Mouse (Mus musculus): Measurements from ENCODE around the gene Ankrd33b. TPM values are rescaled to one million over a fixed set of nuclear protein-coding genes. Genes with fewer than 3 reads are reported as not detected.

Gene Ankrd33b
- total RNA-seq, 2 experiments from 2014 or later, result 58.7 to 59.4 TPM

- peak overlapping the region; percentile 82 for H3K27ac ChIP-seq
- DNase-seq (ENCODE audit: low spot score in 2 of 2), result no peak
- no peak for TF ChIP-seq CTCF (conservative IDR thresholded peaks at IDR 0.05)
These were observed 29.2 kb upstream of the Ankrd33b start for GRCm38 (mm10) chr15:31396755-31397154.

GRCm38 (mm10) chr15:31395986-31396385 is 28.5 kb upstream of the Ankrd33b start:
- no peak for TF ChIP-seq CTCF (conservative IDR thresholded peaks at IDR 0.05)
- H3K4me3 ChIP-seq, result no peak overlapping the region
- no peak for DNase-seq (ENCODE audit: low spot score in 2 of 2)
- peak overlapping the region; percentile 82 for H3K27ac ChIP-seq

More at GRCm38 (mm10) chr15:31396755-31397154, 29.2 kb upstream of the Ankrd33b start:
- no peak overlapping the region for H3K4me3 ChIP-seq

- TF ChIP-seq CTCF (conservative IDR thresholded peaks at IDR 0.05), result no peak
- Histone ChIP-seq H3K27ac (peak overlapping the region; percentile 81), H3K4me3 (no peak overlapping the region)
- DNase-seq (ENCODE audit: low spot score in 2 of 2), result peak in 1 of 2 experiments; percentile 67
These were observed 25.9 kb upstream of the Ankrd33b start for GRCm38 (mm10) chr15:31393402-31393801.

DNA sequence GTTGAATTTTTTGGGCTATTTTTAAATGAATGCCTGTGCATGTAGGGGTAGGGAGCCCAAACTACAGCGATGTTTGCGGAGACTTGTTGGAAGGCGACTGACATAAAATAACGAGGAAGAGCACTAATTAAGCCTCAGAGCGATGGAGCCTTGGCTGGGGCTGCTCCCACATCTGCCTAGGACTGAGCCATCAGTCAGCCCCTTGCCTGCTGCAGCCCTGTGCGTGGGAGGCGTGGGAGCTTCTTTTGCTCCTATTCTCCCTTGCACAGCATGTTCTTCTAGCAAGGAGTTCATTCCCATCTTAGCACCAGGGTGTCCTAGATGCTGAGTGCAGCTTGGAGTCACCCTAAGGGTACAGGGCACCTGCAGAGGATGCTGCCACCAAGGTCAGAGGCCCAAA is 25.2 kb upstream of the Ankrd33b start:
- no peak for TF ChIP-seq CTCF (conservative IDR thresholded peaks at IDR 0.05)
- DNase-seq (ENCODE audit: low spot score in 2 of 2), result no peak
- no peak overlapping the region for H3K4me3 ChIP-seq
- H3K27ac ChIP-seq, result peak overlapping the region; percentile 81

DNA sequence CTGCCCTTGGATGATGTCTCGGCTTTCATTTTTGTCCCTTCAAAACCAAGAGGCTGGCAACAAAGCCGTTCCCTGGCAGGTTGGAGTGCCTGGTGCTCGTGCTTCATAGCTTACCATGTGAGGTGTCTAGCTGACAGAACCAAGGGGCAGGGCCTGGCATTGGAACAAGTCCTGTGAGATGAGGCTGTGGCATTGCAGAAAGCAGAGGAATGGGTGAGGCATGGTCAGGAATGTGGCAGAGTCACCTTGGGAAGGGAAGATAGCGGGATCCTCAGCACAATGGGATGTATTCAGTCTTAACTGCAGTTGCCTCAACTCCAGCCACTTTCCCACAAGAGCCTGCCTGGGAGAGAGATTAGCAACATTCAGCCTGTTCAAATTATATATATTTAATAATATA is 24.6 kb upstream of the Ankrd33b start:
- no peak for TF ChIP-seq CTCF (conservative IDR thresholded peaks at IDR 0.05)
- DNase-seq (ENCODE audit: low spot score in 2 of 2), result no peak
- Histone ChIP-seq H3K4me3 (no peak overlapping the region), H3K27ac (peak overlapping the region; percentile 81; the same call in 1 of the 2 replicates)

- TF ChIP-seq CTCF (conservative IDR thresholded peaks at IDR 0.05), result no peak
- DNase-seq (ENCODE audit: low spot score in 2 of 2), result no peak
- no peak overlapping the region for H3K4me3 ChIP-seq
- H3K27ac ChIP-seq, result no peak overlapping the region
These were observed 14.5 kb upstream of the Ankrd33b start for GRCm38 (mm10) chr15:31381936-31382468.

DNA sequence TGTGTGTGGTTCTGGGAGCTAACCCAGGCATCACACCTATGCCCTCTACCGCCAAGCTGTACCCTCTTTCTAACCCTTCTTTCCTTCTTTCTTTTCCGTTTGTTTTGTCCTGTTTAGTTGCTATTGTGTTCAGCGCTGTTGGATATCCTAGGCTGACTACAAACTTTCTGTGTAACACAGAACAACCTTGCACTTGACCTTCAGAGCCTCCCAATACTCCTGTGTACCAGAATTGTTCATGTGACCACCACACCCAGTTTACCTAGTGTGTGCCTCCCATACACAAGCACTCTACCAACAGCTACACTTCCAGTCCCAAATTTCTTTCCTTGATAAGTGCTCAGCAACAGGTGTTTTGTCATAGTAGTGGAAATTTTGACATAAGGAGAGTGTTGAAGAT is 11.9 kb upstream of the Ankrd33b start:
- TF ChIP-seq CTCF (conservative IDR thresholded peaks at IDR 0.05), result no peak
- DNase-seq (ENCODE audit: low spot score in 2 of 2), result no peak

DNA sequence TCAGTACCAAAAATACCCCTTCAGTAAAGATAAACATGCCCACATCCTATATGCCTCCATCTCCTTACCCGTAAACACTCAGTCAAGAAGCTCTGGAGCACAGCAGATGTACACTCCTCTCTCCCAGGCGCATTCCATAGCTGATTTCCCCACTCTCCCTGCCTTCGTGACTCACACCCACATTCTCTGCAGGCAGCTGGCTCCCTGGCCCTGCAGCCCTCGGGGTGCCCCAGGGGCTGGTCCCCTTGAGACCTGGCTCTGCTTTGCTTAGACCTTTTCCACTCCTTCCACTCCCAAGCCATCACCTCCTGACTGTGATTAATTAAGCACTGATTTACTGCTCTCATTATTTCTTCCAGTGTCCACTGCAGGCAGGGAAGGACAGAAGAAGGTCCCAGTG is 7.7 kb upstream of the Ankrd33b start:
- no peak for TF ChIP-seq CTCF (conservative IDR thresholded peaks at IDR 0.05)
- DNase-seq (ENCODE audit: low spot score in 2 of 2), result no peak
- Histone ChIP-seq H3K4me3 (no peak overlapping the region), H3K27ac (no peak overlapping the region)

More for the DNA sequence above, 11.9 kb upstream of the Ankrd33b start:
- Histone ChIP-seq H3K4me3 (no peak overlapping the region), H3K27ac (no peak overlapping the region)

DNA sequence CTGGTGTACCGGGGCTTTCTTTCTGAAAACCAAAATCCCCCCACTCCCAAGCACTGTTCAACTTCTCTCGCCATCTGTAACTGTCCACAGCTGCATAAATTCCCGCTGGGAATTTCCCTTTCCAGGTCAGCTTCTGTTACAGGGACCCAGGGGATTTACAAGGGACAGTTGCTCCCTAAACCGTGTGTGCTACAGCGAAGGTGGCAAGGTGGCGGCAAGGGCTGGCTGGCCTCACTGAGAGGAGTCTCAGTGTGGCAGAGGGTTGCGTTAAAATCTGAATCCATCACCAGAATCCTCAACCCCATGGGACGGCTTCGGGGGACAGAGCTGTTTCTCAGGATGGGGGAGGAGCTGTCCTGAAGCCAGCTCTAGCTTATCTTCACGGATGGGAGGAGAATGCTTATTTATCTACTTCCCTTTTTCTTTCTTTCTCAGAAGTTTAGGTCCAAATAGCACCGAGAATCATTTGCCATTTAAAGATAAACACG is 1.6 kb upstream of the Ankrd33b start:
- DNase-seq (ENCODE audit: low spot score in 2 of 2), result no peak
- H3K4me3 ChIP-seq, result no peak overlapping the region
- H3K27ac ChIP-seq, result no peak overlapping the region
- TF ChIP-seq CTCF (conservative IDR thresholded peaks at IDR 0.05), result no peak

DNA sequence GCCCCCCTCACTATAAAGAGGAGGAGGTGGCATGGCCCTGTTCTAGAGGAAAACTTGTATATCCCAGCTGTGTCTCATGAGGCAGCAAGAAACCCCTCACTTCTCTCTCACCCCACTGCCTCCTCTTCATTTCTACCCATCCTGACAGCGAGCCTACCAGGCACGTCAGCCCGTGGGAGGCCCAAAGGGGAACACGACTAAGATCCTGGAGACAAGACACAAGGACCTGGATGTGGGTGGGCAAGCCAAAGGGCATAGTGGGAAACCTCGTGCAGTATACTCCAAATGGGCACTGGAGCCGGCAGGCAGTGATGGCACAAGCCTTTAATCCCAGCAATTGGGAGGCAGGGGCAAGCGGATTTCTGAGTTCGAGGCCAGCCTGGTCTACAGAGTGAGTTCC is 1.0 kb upstream of the Ankrd33b start:
- Histone ChIP-seq H3K27ac (no peak overlapping the region), H3K4me3 (no peak overlapping the region; the same call in 1 of the 2 replicates)
- no peak for TF ChIP-seq CTCF (conservative IDR thresholded peaks at IDR 0.05)
- DNase-seq (ENCODE audit: low spot score in 2 of 2), result no peak

DNA sequence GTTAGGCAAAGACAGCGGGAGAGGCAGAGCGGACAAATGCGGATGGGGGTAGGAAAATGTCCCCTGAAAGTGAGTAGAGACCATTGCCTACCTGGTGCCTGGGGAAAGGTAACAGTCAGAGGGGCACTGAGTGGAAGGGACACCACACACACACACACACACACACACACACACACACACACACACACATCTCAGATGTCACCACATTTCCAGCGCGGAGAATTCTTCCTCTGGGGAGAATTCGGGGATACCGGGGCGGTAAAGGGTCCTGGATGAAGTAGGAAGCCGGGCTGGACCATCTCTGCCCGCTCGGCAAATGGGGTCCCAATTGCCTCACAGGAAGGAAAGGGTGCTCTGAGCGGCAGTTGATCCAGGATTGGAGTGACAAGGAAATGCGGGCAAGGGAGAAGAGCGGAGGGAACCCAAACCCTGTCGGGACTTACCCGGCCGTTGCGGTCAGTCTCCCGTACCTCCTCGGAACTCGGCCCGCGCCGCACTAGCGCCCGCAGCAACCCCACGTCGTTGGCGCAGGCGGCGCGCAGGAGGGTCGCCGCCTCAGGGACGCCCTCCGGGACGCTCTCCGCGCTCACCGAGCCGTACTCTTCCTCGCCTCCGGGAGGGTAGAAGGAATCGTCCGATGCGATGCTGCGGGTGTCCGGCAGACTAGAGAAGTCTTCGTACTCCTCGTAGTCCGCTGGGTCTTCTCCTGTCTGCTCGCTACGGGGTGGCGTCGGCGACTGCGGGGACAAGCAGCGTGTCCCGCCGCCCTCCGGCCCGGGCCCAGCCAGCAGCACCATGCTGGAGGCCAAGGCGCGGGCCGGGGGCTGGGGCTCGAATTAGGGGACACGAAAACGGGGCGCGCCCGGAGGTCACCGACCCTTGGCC is 688 bp downstream of the Ankrd33b start:
- no peak for DNase-seq (ENCODE audit: low spot score in 2 of 2)
- Histone ChIP-seq H3K4me3 (peak overlapping the region; percentile 85), H3K27ac (peak overlapping the region; percentile 94)
- no peak for TF ChIP-seq CTCF (conservative IDR thresholded peaks at IDR 0.05)

DNA sequence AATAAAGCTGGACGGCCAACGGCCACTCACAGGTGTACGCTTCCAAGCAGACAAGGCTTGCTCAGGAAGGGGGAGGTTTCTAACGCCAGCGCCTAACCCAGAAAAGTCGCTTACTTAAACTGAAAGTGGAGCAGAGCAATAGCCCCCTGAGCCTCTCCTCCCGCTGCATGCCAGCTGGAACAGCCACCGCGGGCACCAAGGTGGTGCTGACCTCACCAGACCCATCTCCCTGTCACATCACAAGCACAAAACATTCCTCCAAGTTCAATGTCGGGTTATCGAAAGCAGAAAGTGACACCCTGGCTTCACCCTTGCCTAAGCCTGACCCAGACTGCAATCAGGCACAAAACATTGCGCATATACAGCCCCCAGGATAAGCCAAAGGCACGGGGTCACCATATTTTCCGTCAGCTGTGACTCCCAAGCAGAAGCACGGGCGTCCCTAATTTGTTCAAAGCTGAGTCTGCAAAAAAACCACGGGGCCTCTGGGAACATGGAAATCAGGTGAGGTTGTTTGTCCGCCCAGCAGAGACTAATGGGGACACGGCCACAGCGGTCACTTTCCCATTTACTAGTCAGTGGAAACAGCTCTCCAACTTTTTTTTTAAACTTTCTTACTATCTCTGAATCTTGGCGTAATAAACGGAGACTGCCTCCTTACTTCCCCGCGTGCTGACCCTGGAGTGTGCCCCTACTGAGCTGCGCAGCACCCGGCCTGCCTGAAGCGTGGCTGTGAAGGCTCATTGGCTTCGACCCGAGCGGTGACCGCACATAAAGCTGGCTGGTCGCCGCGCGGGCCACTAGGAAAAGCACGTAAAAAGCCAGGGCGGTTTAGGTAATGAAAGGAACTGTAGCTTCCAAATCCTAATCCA is 1.6 kb downstream of the Ankrd33b start:
- no peak for DNase-seq (ENCODE audit: low spot score in 2 of 2)
- Histone ChIP-seq H3K4me3 (peak overlapping the region; percentile 85), H3K27ac (peak overlapping the region; percentile 94)
- no peak for TF ChIP-seq CTCF (conservative IDR thresholded peaks at IDR 0.05)
